Mouse (Mus musculus): ENCODE measurements around the gene Ddx25.

The Ddx25 gene

DNA sequence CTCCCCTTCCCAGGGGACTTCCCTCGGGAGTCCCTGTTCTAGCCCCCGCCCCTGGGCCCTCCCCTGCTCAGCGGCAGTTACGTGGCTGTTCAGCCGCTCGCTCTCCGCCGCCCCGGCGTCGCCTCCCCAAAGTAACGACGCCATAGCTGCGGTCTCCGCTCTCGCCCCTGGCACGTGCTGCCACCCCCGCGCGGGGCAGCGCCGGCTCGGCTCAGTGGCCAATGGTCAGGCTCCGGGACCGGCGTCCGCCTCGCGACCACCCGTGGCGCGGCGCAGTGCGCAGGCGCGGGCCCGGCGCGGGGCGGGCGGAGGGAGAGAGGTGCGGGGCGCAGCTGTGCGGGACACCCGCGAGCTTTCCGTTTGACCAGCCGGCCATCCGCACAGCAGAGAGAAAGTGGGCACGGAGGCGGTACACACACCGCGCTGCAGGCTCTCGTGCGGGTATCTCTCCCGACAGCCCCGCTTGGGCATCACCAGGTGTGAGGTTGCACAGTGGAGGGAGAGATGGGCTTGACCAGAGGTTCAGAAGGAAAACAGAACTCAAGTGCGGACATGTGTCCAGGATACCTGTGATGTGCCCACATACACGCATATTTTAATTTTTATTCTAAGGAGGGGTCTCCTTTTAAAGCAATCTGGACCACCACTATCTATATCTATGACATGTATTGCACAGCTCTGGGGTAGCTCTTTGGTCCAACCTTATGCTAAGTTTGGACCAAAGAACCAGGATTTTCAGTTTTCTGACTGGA is at the start of gene Ddx25, which contains the start of gene Pus3:
TSS of gene Ddx25 (minus strand) at position 272 of the 752 bp plus-strand sequence.
TSS of gene Pus3 (plus strand) at position 339 of the 752 bp plus-strand sequence.
- CTCF ChIA-PET = no interaction called here

DNA sequence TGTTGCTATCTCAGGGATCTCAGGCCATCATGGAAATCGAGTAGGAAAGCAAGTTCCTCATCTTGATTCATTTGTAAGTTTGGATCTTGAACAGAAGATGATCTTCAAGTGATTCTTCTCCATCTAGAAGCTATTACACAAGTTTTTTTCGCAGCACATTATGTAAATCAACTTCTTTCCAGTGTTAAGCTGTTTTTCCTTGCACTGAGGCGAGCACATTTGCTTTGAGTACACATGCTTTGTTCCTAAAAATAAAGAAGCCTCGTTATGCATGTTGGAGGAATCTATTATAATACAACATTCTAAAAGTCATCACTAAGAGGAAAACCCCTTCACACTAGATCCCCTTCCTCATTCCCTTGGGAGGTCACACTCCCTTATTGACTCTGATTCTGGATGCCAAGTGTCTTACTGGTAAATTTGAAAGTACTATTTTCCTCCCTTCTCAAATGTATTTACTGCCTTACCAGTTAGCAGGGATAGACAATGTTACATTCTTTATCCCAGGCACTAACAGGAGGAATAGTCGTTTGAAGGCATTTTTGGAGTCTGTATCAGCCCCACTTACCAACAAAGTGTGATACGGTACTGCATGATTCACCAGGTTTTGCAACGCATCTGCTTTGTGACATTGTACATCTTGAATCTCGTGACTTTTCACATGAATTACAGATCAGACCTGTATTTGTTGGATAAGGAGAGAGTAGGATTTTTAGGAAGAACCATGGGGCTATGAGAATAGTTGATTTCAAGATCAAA is 49.5 kb upstream of the Ddx25 start:
- CTCF ChIA-PET = no interaction called here

DNA sequence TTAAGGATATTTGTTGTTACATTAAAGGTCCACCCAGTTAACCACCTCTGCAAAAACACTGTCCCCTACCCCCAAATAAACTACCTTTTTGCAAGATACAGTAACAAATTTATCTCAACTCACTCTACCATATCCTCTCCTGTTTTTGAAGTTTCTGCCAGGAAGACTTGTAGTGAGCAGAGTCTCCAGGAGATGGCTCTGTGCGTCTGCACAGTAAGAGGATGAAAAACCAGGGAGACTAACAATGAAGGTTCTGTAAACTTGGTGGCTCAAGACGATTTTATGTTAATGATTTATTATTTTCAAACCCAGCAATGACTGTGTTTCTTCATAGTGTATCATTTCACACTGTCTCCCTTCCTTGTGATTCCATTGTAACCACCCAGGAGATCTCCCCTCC is 34.6 kb upstream of the Ddx25 start:
- CTCF ChIA-PET = interaction anchor here (0.6 kb wide), 1 partner anchor 137 kb away, joined by 3 read pairs; no protein-coding TSS in a partner anchor

GRCm38 (mm10) chr9:35587674-35588073 is 29.3 kb upstream of the Ddx25 start:
- CTCF ChIA-PET = no interaction called here

DNA sequence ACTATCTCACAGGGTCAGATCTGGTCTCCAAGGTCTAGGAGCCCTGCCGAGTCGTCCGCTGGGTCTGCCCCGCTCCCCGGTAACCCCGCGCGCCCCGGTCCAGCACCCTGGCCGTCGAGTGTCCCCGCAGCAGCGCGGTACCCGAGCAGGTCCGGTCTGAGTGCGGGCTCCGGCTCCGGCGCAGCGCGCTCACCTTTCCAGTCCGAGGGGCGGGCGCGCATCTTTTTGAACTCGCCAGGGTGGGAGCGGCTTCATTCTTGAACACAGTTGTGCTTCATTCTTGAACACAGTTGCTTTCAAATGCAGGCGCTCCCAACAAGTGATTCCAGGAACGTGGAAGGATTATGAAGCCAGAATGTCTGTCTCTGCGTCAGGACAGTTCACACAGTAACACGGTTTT is 16.1 kb upstream of the Ddx25 start:
- CTCF ChIA-PET = no interaction called here

DNA sequence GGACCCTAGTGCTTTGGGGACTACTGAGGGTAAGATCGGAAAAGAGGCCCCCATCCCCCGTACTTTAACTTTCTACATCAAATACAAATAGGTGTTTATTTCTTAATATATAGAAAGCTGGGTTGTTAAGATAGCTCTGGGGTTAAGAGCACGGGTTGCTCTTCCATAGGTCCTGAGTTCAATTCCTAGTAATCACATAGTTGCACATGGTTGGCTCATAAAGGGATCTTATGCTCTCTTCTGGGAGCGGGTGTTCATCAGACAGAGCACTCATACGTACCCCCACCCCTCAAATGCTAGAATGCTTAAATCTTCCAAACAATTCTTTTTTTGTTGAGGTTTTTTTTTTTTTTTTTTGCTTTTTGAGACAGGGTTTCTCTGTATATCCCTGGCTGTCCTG is 12.3 kb upstream of the Ddx25 start:
- CTCF ChIA-PET = no interaction called here

- CTCF ChIA-PET = no interaction called here
These were observed 11.5 kb upstream of the Ddx25 start, which contains the start of the genes Pate2 and Hyls1 for GRCm38 (mm10) chr9:35569571-35570534. Pate2 (plus strand) TSS chr9:35570284. Hyls1 (minus strand) TSS chr9:35570398.

DNA sequence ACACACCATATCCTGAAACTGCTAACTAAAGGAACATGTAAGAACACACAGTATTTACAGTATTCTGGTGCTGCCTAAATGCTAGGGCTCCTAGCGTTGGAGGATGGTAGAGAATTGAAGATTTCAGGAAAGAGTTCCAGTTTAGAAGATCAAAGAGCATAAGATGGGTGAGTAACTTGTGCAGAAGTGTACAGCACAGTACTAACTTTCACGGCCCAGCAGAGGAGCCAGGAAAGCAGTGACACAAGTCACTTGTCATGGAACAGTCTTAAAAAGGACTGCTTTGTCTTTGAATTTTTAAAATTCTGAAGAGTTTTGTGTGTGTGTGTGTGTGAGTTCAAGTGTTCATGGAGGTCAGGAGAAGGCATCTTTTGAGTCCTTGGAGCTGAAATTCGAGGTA is 9.7 kb upstream of the Ddx25 start:
- CTCF ChIA-PET = no interaction called here

DNA sequence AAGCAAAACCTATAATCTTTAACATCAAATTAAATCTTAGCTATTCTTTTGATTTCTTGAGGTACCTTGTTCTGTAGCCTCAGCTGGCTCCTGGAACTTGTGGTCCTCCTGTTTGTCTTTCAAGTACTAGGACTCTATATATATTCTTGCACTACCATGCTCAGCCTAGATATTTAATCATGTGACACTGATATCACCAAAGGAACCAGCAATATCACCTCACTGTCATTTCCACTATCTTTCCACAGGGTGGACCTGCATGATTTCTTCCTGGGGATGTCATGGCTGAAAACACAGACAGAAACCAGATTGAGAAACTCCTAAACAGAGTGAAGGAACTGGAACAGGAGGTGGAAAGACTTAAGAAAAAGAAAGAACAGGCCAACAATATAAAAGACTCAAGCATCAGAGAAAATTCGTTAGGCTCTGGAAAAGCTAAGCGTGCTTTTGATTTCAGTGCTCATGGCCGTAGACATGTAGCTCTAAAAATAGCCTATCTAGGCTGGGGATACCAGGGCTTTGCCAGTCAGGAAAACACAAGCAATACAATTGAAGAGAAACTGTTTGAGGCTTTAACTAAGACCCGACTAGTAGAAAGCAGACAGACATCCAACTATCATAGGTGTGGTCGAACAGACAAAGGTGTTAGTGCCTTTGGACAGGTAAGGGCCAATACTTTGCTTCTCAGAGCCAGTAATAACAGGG is 6.4 kb upstream of the Ddx25 start:
- CTCF ChIA-PET = no interaction called here

GRCm38 (mm10) chr9:35561583-35561982 is 3.3 kb upstream of the Ddx25 start:
- CTCF ChIA-PET = no interaction called here

GRCm38 (mm10) chr9:35561076-35561475 is 2.7 kb upstream of the Ddx25 start:
- CTCF ChIA-PET = no interaction called here

DNA sequence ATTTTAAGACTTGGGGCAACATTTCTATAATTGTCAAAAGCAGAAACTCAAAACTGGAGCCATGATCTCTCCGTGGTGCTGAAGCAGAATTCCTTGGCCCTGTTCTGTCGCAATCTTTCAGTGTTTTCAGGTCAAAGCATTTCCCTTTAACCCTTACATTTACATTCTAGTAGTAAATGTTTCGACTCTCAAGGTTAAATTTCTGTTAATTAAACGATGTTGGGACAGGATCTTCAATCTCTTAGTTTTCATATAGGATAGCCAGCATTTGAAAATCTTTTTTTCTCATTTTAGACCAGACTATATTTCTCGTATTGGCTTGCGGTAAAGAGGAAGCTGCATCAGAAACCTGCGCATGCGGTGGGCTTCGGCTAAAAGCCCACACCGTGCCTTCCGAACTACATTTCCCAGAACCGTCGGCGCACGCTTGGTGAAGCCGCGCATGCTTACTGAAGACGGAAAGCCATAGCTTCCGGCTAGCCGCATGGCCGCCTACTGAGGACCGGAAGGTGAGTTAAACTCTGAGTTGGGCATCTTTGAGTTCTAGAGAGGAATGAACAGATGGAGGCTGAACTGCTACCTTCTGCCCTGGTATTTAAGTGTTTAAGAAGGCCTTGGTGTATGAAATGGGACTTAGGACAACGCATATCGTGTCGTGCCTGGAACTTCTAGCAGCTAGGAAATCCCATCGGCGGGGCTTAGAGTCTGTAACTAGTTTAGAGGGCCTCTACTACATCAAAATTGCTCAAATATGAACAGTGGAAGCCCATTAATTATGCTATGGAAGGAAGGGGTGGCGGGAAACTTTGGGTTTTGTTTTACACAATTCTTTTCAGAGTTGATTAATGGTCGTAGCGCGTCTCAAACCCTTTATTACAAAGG is 922 bp upstream of the Ddx25 start:
- CTCF ChIA-PET = interaction anchor here (0.6 kb wide), 1 partner anchor 496 kb away, joined by 3 read pairs; no protein-coding TSS in a partner anchor

DNA sequence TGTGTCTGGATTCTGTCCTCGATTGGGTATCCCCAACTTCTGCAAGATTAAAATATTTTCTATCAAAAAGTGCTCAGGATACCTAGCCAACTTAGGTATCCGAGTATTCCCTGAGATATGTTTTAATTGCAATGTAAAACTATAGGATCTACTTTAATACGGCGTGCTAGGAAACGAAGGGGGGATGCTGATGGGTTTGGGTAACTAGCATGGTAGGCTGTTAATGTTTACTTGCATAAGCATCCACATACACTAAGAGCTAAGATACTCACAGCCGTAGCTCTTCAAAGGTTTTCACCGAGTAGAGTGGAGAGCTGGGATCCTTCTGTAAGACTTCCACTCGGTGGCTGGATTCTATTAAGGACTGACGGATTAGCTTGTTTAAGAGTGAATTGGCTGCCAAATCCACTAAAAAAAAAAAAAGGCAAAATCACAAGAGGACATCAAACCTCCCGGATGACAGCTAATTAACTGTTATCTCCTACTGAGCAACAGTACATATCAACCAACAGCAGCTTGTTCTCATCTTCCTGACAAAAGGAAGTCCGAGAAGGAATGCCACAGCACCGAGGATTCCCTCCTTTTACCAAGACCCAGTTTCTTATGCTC is 1.7 kb downstream of the Ddx25 start:
- CTCF ChIA-PET = interaction anchor here (0.6 kb wide), 1 partner anchor 366 kb away, joined by 4 read pairs; no protein-coding TSS in a partner anchor

DNA sequence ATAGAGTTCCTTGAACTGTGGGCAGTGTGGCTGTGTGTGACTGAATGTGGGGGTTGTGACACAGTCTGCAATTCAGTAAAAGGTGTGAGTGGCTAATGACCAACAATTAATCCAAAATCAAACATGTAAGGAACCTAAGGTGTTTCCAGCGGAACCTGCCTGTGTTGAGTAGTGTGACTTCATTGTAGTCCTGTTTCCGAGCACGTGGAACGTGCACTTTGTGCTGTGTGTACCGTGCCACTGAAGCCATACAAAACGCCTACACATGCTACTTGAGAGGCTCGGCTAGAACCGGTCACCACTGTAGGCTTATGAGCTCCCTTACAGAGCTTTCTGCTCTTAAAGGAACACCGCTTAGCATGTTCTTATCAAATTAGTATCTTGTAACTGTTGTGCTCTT is 9.9 kb downstream of the Ddx25 start:
- CTCF ChIA-PET = no interaction called here

DNA sequence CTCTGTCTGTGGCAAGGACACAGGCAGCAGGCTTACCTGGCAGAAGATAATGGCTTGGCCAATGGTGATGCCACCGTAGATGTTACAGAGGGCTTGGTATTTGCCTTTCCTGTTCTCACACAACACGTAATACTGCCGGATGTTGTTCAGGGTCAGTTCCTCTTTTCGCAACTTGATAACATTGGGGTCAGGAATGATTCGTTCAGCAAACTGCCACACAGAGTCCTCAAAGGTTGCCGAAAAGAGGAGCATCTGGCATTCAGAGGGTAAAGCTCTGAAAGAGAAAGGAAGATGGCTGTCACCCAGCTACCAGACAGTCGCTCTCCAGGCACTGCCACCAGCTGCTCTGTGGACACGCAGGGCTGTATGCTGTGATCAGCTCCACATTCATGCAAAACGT is 11.6 kb downstream of the Ddx25 start:
- CTCF ChIA-PET = no interaction called here

DNA sequence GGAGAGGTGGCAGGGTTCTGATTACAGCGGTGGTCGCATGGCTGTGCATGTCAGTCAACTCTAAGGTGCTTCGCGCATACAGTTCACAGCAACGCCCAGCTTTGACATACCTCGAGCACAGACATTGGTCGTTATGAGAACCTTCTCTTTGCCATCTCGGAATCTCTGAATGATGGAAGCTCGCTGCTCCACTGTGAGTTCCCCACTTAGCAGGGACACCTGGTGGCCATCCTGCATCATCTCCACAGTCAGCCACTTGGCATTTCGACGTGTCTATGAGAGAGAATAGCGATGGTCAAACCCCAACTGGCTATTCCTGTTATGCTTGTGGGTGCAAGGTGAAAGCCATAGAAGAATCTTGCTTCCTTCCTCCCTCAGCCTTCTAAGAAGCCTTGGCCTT is 12.6 kb downstream of the Ddx25 start:
- CTCF ChIA-PET = no interaction called here

DNA sequence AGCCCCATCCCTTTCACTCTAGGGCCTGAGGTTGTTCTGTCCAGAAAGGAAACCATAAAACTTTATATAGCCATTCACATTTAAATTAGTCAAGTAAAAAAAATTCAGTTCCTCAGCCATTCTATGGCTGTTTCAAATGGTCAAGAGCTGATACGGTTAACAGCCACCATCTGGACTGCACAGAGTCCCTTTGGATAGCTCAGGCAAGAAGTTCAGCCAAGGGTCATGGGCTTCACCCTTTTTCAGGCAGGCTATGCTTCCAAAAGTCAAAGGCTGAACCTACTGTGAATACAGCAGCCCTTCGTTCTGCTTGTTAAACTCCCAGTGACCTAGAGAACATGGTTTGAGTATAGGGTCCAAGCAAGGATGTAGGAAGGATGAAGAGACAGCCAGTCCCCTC is 13.7 kb downstream of the Ddx25 start:
- CTCF ChIA-PET = no interaction called here

DNA sequence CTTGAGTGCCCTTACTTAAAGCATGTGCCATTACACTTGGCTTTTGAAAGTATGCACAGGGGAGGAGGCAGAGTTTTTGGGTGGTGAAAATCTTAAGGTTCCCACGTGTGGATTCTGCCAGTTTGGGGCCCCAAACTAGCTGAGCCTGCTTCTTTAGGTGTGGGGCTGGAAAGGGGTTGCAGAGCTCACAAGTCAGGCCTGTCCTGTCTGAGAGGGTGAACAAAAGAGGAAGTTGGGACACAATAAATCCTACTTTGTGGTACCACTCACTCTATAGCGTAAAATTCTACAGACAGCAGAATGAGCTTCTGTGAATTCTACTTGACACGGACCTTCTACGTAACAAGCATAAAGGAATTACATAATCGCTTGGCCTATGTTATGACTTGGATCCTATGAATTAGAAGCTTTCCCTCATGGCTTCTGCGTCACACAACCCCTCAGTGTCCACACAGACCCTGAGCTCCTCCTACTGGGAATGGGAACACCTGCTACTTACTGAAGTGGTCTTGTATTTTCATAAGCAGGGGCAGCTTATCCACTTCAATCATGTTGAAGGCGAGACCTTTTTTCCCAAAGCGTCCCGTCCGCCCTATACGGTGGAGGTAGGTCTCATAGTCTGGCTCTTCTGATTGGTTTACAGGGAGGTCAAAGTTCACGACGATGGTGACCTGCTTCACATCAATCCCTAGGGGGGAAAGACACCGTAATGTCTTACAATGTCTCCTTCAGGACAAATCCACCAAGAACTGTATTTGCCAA is 15.0 kb downstream of the Ddx25 start:
- CTCF ChIA-PET = interaction anchor here (0.7 to 1.1 kb wide), 2 partner anchors 9 to 88 kb away, joined by 3 to 5 read pairs; no protein-coding TSS in a partner anchor

GRCm38 (mm10) chr9:35541941-35542340 is 16.4 kb downstream of the Ddx25 start:
- CTCF ChIA-PET = interaction anchor here (0.6 to 0.7 kb wide), 3 partner anchors 47 to 665 kb away, joined by 3 read pairs; no protein-coding TSS in a partner anchor
